Mouse (Mus musculus) lung, postnatal 36 days (tissue): ENCODE measurements around the gene Mpi.

Experiments used
- DNase-seq: peaks from one replicate; pipeline ENCODE4 v3.0.0; 2022; ENCODE audit warnings: mixed read lengths

The Mpi gene

GRCm38 (mm10) chr9:57522114-57522860, 30.3 kb downstream of the Mpi start:
- DNase-seq, result no peak

DNA sequence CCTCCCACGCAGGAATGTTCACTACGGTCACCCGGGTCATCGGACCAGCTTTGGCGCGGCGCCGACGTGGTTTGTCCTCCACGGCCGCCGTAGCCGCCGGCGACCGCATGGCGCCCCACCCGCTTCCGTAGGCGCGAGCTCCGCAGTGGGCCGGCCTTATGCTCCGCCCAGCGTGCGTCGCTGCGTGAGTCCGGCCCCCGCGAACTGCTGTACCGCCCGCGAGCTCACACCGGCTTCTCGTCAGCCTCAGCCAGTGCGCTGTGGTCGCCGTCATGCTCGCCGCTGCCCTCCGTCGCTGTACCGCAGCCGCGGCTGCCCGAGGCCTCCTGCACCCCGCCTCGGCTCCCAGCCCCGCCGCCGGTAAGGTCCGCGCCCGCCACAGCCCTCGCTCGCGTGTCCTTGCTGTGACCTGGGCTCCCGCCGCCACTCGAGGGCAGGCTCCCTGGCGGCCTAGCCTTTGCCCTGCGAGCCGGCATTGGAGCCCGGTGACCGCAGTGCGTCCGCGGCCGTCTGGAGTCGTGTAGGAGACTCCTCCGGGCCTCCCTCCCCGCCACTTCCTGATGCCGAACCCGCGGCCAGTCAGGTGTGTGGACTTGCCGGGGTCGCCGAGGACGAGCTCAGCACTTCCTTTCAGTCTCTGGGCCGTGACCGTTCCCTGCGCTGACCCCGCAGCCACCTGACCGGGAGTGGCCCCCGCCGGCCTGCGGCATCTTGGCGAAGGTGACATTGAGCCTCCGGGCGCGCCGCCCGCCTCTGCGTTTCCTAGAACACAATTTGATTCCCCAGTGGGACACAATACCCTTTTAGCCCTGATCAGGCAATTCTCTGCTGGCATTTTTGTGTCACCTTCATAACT, 31.3 kb downstream of the Mpi start, which contains the start of gene Cox5a:
TSS of gene Cox5a (plus strand) at position 219 of the 856 bp plus-strand sequence.
- DNase-seq, result peak; percentile 95

DNA sequence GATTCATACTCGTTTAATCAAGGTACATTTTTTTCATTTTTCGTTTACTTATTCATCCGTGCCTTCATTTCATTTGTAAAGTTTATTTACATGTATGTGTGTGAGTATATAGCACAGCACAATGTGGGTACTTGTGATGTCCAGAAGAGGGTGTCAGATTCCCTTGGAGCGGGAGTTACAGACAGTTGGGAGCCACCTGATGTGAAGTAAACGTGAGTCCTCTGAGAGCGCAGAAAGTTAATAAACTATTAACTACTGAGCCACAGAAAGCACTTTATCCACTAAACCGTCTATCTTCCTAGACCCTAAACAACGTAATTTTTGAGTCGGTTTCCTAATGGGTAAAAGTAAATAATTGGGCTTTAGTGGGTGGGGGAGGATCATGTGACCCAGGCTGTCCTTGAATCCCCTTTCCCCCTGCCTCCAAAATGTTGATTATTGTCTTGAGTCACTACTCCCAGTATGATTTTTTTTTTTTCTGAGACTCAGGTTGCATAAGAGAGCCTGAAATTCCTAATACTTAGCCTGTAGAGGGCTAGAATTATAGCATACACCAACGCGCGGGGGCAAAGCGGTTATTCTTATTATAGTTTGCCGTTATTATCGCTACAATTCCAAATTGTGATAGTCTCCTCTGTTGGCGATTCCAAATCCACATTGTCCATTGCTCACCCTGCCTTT, 32.0 kb downstream of the Mpi start:
- DNase-seq, result no peak

GRCm38 (mm10) chr9:57517113-57517512, 35.5 kb downstream of the Mpi start:
- peak; percentile 75 for DNase-seq

DNA sequence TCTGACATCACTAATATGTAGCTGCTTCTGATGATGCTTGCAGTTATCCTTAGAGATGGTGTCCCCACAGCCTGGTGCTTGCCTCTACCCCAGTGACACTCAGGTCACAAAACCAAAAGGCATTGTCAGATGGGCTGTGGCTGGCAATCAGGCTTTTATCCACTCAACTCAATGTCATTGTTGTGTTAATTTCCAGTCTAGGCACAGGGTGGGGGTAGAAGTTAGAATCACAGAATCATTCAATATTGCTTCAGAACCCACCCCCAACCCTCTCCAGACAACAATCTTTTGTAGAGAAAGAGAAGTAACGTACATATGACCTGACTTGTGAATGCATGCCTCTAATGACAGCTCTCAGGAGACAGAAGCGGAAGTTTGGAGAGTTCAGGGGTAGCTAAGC, 42.0 kb downstream of the Mpi start:
- DNase-seq, result no peak

DNA sequence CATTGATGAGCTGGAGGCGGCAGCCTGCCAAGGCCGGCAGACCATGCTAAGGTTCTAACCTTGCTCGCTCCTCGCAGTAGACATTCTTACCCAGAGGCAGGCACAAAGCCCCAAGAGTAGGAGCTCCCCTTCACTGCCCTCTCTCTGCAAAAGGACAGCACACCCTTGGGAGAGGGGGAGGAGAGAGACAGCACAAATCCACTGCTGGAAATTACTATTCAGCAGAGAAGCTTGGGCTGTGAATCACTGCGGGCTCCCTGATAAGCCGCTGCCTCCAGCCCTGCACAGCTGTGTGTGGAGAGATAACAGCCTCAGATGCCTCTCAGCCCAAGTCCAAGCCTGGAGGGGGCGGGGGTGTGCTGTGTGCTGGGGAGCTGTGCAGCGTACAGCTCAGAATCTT, 46.9 kb downstream of the Mpi start:
- no peak for DNase-seq

DNA sequence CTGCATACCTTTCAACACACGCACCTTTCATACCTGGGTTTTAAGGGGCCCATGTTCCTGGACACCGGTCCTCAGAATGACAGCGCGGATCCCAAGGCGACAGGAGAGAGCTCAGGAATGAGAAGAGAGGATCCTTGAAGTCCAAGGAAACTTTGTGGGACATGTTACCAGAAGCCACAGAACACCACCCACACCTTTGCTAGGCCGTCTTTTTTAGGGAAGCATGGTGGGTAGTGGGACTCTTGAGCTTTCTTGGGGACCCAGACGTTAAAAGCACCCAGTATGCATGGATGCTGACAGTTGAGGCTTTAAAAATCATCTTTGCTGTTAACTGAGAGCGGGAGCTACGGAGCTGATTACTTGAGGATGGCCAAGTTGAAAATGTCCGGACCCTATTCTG, 47.7 kb downstream of the Mpi start:
- DNase-seq, result no peak

DNA sequence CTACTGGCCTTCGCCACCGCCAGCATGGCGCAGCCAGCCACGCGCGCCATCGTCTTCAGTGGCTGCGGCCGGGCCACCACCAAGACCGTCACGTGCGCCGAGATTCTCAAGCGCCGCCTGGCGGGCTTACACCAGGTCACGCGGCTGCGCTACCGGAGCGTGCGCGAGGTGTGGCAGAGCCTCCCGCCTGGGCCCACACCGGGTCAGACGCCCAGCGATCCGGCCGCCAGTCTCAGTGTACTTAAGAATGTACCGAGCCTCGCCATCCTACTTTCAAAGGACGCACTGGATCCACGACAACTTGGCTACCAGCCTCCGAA, 48.2 kb downstream of the Mpi start:
- peak; percentile 58 for DNase-seq

DNA sequence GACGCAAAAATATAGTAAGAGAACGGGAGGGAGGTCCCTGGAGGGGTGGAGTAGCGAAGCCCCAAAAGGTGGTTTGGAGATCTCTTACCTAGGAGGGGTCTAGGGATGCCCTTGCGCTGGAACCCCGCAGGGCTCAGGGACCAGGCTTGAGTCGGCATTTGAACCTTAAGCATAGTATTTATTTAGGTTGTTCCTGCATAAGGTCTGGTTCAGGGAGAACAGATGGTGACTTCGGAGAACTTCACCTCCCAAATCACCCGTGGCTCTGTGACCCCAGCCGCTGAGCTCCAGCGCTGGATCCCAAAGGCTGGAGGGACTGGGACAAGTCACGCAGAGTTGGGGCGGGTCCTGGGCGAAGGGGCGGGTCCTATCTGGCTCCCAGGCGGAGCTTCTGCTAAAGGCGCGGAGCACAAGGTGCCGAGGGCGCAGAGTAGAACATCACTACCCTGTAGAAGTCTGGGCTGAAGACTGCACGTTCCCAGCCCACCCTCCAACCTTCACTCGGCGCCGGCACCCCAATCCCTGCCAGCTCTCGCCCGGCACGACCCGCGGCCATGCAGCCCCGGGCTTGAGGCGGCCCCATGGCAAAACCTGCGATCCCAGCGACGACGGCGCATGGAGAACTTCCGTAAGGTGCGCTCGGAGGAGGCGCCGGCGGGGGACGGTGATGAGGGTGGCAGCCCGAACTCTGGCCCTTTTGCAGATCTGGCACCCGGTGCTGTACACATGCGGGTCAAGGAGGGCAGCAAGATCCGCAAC, 48.8 kb downstream of the Mpi start, which contains the start of gene Rpp25:
TSS of gene Rpp25 (plus strand) at position 405 of the 759 bp plus-strand sequence.
- peak; percentile 56 for DNase-seq

GRCm38 (mm10) chr9:57502911-57503621, 49.5 kb downstream of the Mpi start:
- DNase-seq, result no peak

DNA sequence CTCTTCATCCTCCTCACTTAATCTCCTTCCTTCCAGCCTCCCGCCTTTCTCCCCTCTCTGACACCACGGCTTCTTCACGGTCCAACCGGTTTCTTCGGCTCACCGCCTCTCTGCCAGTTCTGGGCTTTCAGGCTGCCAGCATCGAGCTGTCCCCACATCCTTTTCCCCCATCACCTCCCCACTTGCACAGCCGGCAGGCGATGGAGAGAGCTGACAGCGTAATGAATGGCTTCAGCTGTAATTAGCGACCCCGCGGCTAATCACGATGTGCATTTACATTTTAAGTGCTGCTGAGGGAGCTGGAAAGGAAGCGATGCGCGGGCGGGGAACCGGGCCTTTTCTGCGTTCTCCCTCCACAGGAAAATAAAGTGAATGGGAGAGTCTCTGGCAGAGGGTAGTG, 50.7 kb downstream of the Mpi start:
- no peak for DNase-seq

- DNase-seq, result no peak
Observed at GRCm38 (mm10) chr9:57501452-57501851, 51.1 kb downstream of the Mpi start.

DNA sequence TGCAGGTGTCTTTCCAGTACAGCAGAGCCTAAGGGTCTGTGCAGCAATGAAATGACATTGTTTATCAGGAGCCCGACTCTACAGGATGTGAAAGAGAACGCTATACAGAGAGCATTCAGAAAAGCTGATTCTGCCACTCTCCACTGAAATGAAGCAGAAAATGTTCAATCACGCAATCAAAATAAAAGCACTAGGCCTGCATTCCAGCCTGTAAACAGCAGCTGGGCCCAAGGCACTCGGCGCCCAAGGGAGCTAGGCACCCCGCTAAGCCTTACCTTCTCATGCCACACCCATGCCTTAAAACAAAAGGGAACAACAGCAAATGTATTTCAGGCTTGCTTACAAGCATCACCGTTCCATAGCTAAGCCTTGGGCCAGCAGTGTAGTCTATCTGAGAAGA, 54.0 kb downstream of the Mpi start:
- no peak for DNase-seq

GRCm38 (mm10) chr9:57497236-57497635, 55.3 kb downstream of the Mpi start:
- no peak for DNase-seq

DNA sequence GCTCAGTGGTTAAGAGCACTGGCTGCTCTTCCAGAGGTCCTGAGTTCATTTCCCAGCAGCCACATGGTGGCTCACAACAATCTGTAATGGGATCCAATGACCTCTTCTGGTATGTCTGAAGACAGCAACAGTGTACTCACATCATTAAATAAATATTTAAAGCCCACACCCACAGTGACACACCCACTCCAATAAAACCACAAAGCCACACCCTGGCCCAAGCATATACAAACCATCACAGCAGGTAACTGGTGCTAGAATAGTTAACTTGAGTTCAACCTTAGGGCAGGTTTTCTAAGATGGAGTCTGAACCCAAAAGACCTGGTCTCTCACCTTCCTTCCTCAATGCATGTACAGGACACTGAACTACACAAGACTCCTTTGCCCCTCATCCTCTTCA, 57.6 kb downstream of the Mpi start:
- no peak for DNase-seq
